Mouse (Mus musculus) testis, adult 2 months (tissue): ENCODE measurements around the gene Taf10. TPM values are rescaled to one million over a fixed set of nuclear protein-coding genes. Genes with fewer than 3 reads are reported as not detected.

ENCODE experiments used
- H3K27ac ChIP-seq: fragments of 200-500 bp; 2 replicates; pipeline ENCODE4 v1.5.1; 2012; ENCODE audit warnings: low read depth, low read length; ENCODE audit not compliant: control insufficient read depth, insufficient read depth
- H3K27me3 ChIP-seq: fragments of 200-500 bp; 2 replicates; pipeline ENCODE4 v1.6.1; 2012; ENCODE audit warnings: mild to moderate bottlenecking, low read length, moderate library complexity; ENCODE audit not compliant: control insufficient read depth, insufficient read depth
- H3K36me3 ChIP-seq: fragments of 200-500 bp; 2 replicates; pipeline ENCODE4 v1.6.1; 2012; ENCODE audit warnings: mild to moderate bottlenecking, low read length; ENCODE audit not compliant: control insufficient read depth, insufficient read depth
- H3K4me1 ChIP-seq: fragments of 200-500 bp; 2 replicates; pipeline ENCODE4 v1.6.1; 2012; ENCODE audit warnings: low read length; ENCODE audit not compliant: control insufficient read depth, insufficient read depth
- H3K4me3 ChIP-seq: fragments of 200-500 bp; 2 replicates; pipeline ENCODE4 v1.5.1; 2012; ENCODE audit warnings: low read depth, mild to moderate bottlenecking, low read length, moderate library complexity, mixed read lengths; ENCODE audit not compliant: control insufficient read depth
- CTCF ChIP-seq: fragments of 200-500 bp; IDR thresholded peaks from 2 replicates; pipeline ENCODE4 v1.5.1; 2012; ENCODE audit warnings: low read depth, mild to moderate bottlenecking, inconsistent platforms, low read length, moderate library complexity; ENCODE audit not compliant: control insufficient read depth, insufficient read depth, insufficient replicate concordance
- POLR2A ChIP-seq: fragments of 200-500 bp; IDR thresholded peaks from 2 replicates; pipeline ENCODE4 v1.6.1; 2012; ENCODE audit warnings: low read depth, mild to moderate bottlenecking, inconsistent platforms, low read length, moderate library complexity; ENCODE audit not compliant: control insufficient read depth
- polyA plus RNA-seq: library from polyadenylated mRNA; depleted of rRNA; stranded (reverse); fragments of >200 nt; gene quantifications from 2 replicates; pipeline ENCODE4 v1.2.3, GENCODE M21; 2012; rRNA removed

Taf10 gene
- polyA plus RNA-seq, 1 experiment, result 472 TPM

DNA sequence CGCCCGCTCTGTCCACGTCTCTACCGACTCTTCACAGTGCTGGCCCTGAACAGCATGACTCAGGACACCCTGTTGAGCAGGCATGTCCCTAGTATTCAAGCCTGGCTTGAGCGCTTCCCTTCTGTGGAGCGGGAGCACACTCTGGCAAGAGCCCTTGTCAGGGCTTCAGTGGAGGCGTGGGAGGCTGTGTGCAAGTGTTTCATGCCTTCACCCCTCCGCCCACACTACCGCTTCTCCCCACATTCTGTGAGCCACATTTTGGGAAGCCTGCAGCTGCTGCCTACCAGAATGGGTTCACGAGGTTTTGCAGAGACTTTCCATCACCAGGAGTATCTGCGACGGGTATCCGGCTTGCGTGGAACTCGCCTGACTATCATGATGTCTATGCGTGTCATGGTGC is 41.0 kb downstream of the Taf10 start:
- Histone ChIP-seq H3K27me3 (no peaks in the 10 kb centered on the region), H3K27ac (no peak overlapping the region), H3K4me1 (no peaks in the 10 kb centered on the region), H3K4me3 (no peak overlapping the region), H3K36me3 (no peaks in the 10 kb centered on the region; the same call in none of the 2 replicates)
- TF ChIP-seq CTCF, result no peak
- no peak for TF ChIP-seq POLR2A

DNA sequence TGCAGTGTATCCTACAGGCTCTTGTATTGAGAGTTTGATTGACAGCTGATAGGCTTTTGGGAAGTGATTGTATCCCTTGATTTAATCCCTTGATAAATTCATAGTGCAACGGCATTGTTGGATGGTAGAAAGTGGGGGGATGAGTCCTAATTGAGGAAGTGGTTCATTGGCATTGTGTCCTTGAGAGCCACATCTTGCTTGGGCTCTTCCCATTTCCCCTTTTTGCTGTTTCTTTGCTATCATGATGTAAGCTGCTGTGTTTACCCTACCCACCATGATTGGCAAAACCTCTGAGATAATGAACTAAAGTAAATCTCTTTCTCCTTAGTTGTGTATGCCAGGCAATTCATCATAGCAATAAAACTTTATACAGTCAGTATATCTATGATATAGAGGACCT is 53.3 kb downstream of the Taf10 start:
- no peaks in the 10 kb centered on the region; the same call in none of the 2 replicates for H3K36me3 ChIP-seq
- TF ChIP-seq POLR2A, result no peak
- TF ChIP-seq CTCF, result no peak
- no peaks in the 10 kb centered on the region for H3K27me3 ChIP-seq
- no peak overlapping the region for H3K27ac ChIP-seq
- no peaks in the 10 kb centered on the region for H3K4me1 ChIP-seq
- H3K4me3 ChIP-seq, result no peak overlapping the region

Other genes starting within 250 kb of the Taf10 start
- gene Smpd1, start 190.0 kb downstream of the Taf10 start, polyA plus RNA-seq, result 3.9 and 4.0 TPM in 2 replicates
- 33.9 and 37.4 TPM in 2 replicates for gene Apbb1, start 162.7 kb downstream of the Taf10 start, polyA plus RNA-seq
- gene Hpx, start 144.2 kb downstream of the Taf10 start, polyA plus RNA-seq, result 0.30 and 0.36 TPM in 2 replicates
- 4.6 and 5.1 TPM in 2 replicates for gene Trim3, start 110.8 kb downstream of the Taf10 start, polyA plus RNA-seq
- 73.6 and 76.1 TPM in 2 replicates for gene Timm10b, start 104.3 kb downstream of the Taf10 start, polyA plus RNA-seq
- gene Arfip2, start 103.9 kb downstream of the Taf10 start, polyA plus RNA-seq, result 12.4 and 12.5 TPM in 2 replicates
- gene Gm45799, start 103.8 kb downstream of the Taf10 start, polyA plus RNA-seq, result 52.1 and 76.2 TPM in 2 replicates
- 31.7 and 31.9 TPM in 2 replicates for gene Dnhd1, start 93.5 kb downstream of the Taf10 start, polyA plus RNA-seq
- 42.9 and 44.0 TPM in 2 replicates for gene Ilk, start 7.8 kb downstream of the Taf10 start, polyA plus RNA-seq
- gene Rrp8, start 7.0 kb downstream of the Taf10 start, polyA plus RNA-seq, result 2.1 and 2.4 TPM in 2 replicates
- 9.9 and 10.5 TPM in 2 replicates for gene Tpp1, start 7.9 kb upstream of the Taf10 start, polyA plus RNA-seq
- gene Dchs1, start 43.3 kb upstream of the Taf10 start, polyA plus RNA-seq, result 3.2 and 5.5 TPM in 2 replicates
- gene Mrpl17, start 66.7 kb upstream of the Taf10 start, polyA plus RNA-seq, result 73.3 and 97.2 TPM in 2 replicates
- gene Gm4070, start 209.6 kb upstream of the Taf10 start, polyA plus RNA-seq, result 0.26 TPM in 1 of 2 replicates, not detected in the other